8 mouse cellular contexts compared by ENCODE assay signal in the genomic region with DNA sequence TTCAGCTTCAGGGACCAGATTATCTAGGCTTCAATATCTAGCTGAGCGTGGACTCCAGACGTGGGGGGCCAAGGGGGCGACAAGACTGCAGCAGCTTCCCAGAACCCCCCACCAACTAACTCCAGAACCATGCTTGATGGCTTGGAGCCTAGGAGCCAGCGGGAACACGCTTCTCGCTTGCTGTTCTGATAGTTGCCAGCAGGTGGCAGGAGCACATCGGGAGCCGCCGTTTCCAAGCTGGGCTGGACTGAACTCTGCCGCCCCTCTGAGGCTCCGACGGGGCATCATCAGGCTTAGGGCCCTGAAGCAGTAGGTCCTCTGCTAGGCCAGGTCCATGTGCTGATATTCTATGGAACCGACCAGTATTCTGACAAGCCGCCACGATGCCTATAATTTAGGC. TPM values are rescaled to one million over a fixed set of nuclear protein-coding genes. Genes with fewer than 3 reads are reported as not detected.
DNase-seq lines count a peak whose midpoint lies in the region; ATAC-seq lines count a peak whose summit lies in the region.

No protein-coding gene starts in this region.

- WGBS in intestine, embryonic 14.5 days = 3% methylated on average over 15 of the region's 15 CpGs
- 3% methylated on average over 15 of the region's 15 CpGs for WGBS in midbrain, embryonic 11.5 days

- H3K4me1 ChIP-seq in intestine, embryonic 14.5 days (replicated peaks; ENCODE audit: control insufficient read depth, insufficient read depth, low read length) = peaks cover 19% of the 10 kb centered on the region
- no peaks in the 10 kb centered on the region for H3K4me1 ChIP-seq in midbrain, embryonic 11.5 days (ENCODE audit: control insufficient read depth, insufficient read depth, low read length)

- H3K9me3 ChIP-seq in intestine, embryonic 14.5 days (ENCODE audit: control insufficient read depth, low read length) = no peaks in the 10 kb centered on the region
- H3K9me3 ChIP-seq in midbrain, embryonic 11.5 days (ENCODE audit: control insufficient read depth, low read length) = no peaks in the 10 kb centered on the region

- no peak overlapping the region for H3K27ac ChIP-seq in intestine, embryonic 14.5 days (ENCODE audit: low read depth)
- H3K27ac ChIP-seq in midbrain, embryonic 11.5 days (ENCODE audit: low read depth, low read length) = no peak overlapping the region

- no peak overlapping the region for H3K9ac ChIP-seq in intestine, embryonic 14.5 days (ENCODE audit: low read length)
- H3K9ac ChIP-seq in midbrain, embryonic 11.5 days (ENCODE audit: low read length) = no peak overlapping the region

- intact Hi-C loops in gastrocnemius, postnatal 14 days (cut with DNase I; ENCODE audit: low total_unique reads) = loop anchor here (2.0 kb wide), 1 partner anchor 43 kb away; the partner anchor contains the start of gene Adap1
- intact Hi-C loops in left cerebral cortex, postnatal 36 days (cut with DNase I) = loop anchor here (1.0 kb wide), 1 partner anchor 43 kb away; the partner anchor contains the start of gene Adap1

- peak; percentile 88 to 91 for DNase-seq in adrenal gland, adult 18-20 months (ENCODE audit: low spot score in 2 of 2)
- peak; percentile 95 for DNase-seq in embryo, embryonic 10 days (ENCODE audit: low spot score)
- peak; percentile 86 for DNase-seq in gastrocnemius, postnatal 14 days
- peak; percentile 96 for DNase-seq in intestine, embryonic 14.5 days (ENCODE audit: low spot score)
- peak; percentile 80 to 84 for DNase-seq in left cerebral cortex, postnatal 36 days (ENCODE audit: low spot score in 2 of 2)
- peak; percentile 99 for DNase-seq in midbrain, embryonic 11.5 days (ENCODE audit: low spot score, missing footprints)
- DNase-seq in skeletal muscle tissue, adult 2 months (ENCODE audit: low read depth, low spot score) = peak; percentile 68
- peak; percentile 70 for DNase-seq in yolk sac, embryonic 10.5 days (ENCODE audit: low spot score)

- H3K36me3 ChIP-seq in intestine, embryonic 14.5 days (ENCODE audit: control insufficient read depth, insufficient read depth, low read length) = no peaks in the 10 kb centered on the region
- no peaks in the 10 kb centered on the region for H3K36me3 ChIP-seq in midbrain, embryonic 11.5 days (ENCODE audit: control insufficient read depth, insufficient read depth, low read length)

- H3K4me2 ChIP-seq in intestine, embryonic 14.5 days (ENCODE audit: low read length) = no peak overlapping the region
- no peak overlapping the region for H3K4me2 ChIP-seq in midbrain, embryonic 11.5 days

- no peak overlapping the region for H3K4me3 ChIP-seq in intestine, embryonic 14.5 days (ENCODE audit: low read depth, low read length)
- H3K4me3 ChIP-seq in midbrain, embryonic 11.5 days (ENCODE audit: low read depth, low read length) = no peak overlapping the region

- ATAC-seq in intestine, embryonic 14.5 days (replicated peaks; ENCODE audit: low FRiP score, low TSS enrichment, low read depth) = 0 out of 2 replicates have a peak, but pooled peaks have one; percentile 64
- ATAC-seq in midbrain, embryonic 11.5 days (ENCODE audit: low FRiP score) = peak; percentile 61; the same call in 1 of the 2 replicates

- no peaks in the 10 kb centered on the region for H3K27me3 ChIP-seq in intestine, embryonic 14.5 days (replicated peaks; ENCODE audit: control insufficient read depth, insufficient read depth, low read length)
- H3K27me3 ChIP-seq in midbrain, embryonic 11.5 days (ENCODE audit: control insufficient read depth, insufficient read depth, low read length) = no peaks in the 10 kb centered on the region

RNA-seq across cellular contexts. Expression of gene Get4, which starts 30.1 kb away (rescaled TPM):
- 10 to 100 TPM; 65.4 to 93.6 TPM for total RNA-seq in adrenal gland, adult 18-20 months (2021)
- total RNA-seq in gastrocnemius, postnatal 14 days (2021) = 10 to 100 TPM; 36.2 to 39.8 TPM
- 152 and 161 TPM in 2 replicates for polyA plus RNA-seq in intestine, embryonic 14.5 days (2014; fragmentation: Nextera tagmentation; extraction: Ambion mirVana)
- 10 to 100 TPM; 51.5 to 52.9 TPM for total RNA-seq in left cerebral cortex, postnatal 36 days (2021)
- polyA plus RNA-seq in midbrain, embryonic 11.5 days (2014; fragmentation: Nextera tagmentation; extraction: Ambion mirVana) = 118 and 123 TPM in 2 replicates

RNA-seq across cellular contexts. Expression of gene Adap1, which starts 43.2 kb away (rescaled TPM):
- total RNA-seq in adrenal gland, adult 18-20 months (2021) = 10 to 100 TPM in 1 of 2 experiments, 1 to 10 TPM in 1; 4.5 to 11.6 TPM
- 1 to 10 TPM in 1 of 2 experiments, under 1 TPM in 1; 0.78 to 2.0 TPM for total RNA-seq in gastrocnemius, postnatal 14 days (2021)
- 4.7 and 7.7 TPM in 2 replicates for polyA plus RNA-seq in intestine, embryonic 14.5 days (2014; fragmentation: Nextera tagmentation; extraction: Ambion mirVana)
- 100 to 1,000 TPM; 260 to 316 TPM for total RNA-seq in left cerebral cortex, postnatal 36 days (2021)
- 2.4 TPM in 2 replicates for polyA plus RNA-seq in midbrain, embryonic 11.5 days (2014; fragmentation: Nextera tagmentation; extraction: Ambion mirVana)

Comparison
In these comparisons a context has a peak if more than half of its experiments do, and no peak if none do; other contexts are left out.
1. RNA of gene Adap1, which starts 43.2 kb away (total RNA-seq): 260 to 316 TPM in left cerebral cortex, postnatal 36 days; 4.5 to 11.6 TPM in adrenal gland, adult 18-20 months and 0.78 to 2.0 TPM in gastrocnemius, postnatal 14 days; every median in the first group is over 10 times any median in the second.
2. Peak in every context shown above with its lines, with median percentiles within 50 percentile points of each other: DNase-seq.